Mouse (Mus musculus) heart, adult 18-20 months (tissue): ENCODE results near the gene Zfp142. TPM values are rescaled to one million over a fixed set of nuclear protein-coding genes. Genes with fewer than 3 reads are reported as not detected.

Experiments used
- microRNA-seq, 2 experiments: library from miRNA; unstranded; fragments of <30 nt; microRNA quantifications; one replicate each; pipeline ENCODE4 v1.2.0; 2022
- total RNA-seq, 2 experiments: library from RNA; stranded (reverse); gene quantifications; 2 replicates each; pipeline ENCODE4 v1.2.3; 2021

Zfp142 gene
- total RNA-seq, 2 experiments from 2014 or later = 10.6 to 13.2 TPM

Small RNAs within 50 kb of the gene (microRNA-seq; reads per million reads assigned to microRNA genes)
- gene Gm25035 = 0 reads per million in 2 experiments

Other genes with a start within 250 kb of the Zfp142 start
- gene Catip, start 226.1 kb downstream of the Zfp142 start, total RNA-seq = under 1 TPM in 1 of 2 experiments, not detected in 1; 0.44 TPM
- gene Slc11a1, start 213.1 kb downstream of the Zfp142 start, total RNA-seq = 1 to 10 TPM; 5.3 to 5.4 TPM
- gene Ctdsp1, start 196.7 kb downstream of the Zfp142 start, total RNA-seq = 100 to 1,000 TPM; 107 to 116 TPM
- 1 to 10 TPM; 1.2 to 1.5 TPM for gene Vil1, start 178.9 kb downstream of the Zfp142 start, total RNA-seq
- 10 to 100 TPM; 12.6 to 13.0 TPM for gene Cnot9, start 82.2 kb downstream of the Zfp142 start, total RNA-seq
- under 1 TPM in 1 of 2 experiments, not detected in 1; 0.15 TPM for gene Plcd4, start 45.4 kb downstream of the Zfp142 start, total RNA-seq
- gene Usp37, start 44.0 kb downstream of the Zfp142 start, total RNA-seq = 1 to 10 TPM; 9.0 to 9.9 TPM
- gene Bcs1l, start within 50 bp of the Zfp142 start, total RNA-seq = 10 to 100 TPM; 33.6 to 35.2 TPM
- gene Rnf25, start 13.2 kb upstream of the Zfp142 start, total RNA-seq = 10 to 100 TPM; 13.8 to 19.6 TPM
- under 1 TPM; 0.64 to 0.74 TPM for gene Stk36, start 13.2 kb upstream of the Zfp142 start, total RNA-seq
- 1 to 10 TPM; 9.1 to 9.3 TPM for gene Ttll4, start 73.5 kb upstream of the Zfp142 start, total RNA-seq
- 10 to 100 TPM; 11.0 to 15.5 TPM for gene Cyp27a1, start 125.3 kb upstream of the Zfp142 start, total RNA-seq
- 1 to 10 TPM; 1.4 to 1.7 TPM for gene Prkag3, start 161.0 kb upstream of the Zfp142 start, total RNA-seq
- under 1 TPM; 0.18 to 0.30 TPM for gene Wnt6, start 183.6 kb upstream of the Zfp142 start, total RNA-seq
- not detected for gene Wnt10a, start 203.3 kb upstream of the Zfp142 start, total RNA-seq